22 mouse cellular contexts compared by ENCODE assay signal in genomic region chr12:6168795-6169194, GRCm38 (mm10).
A peak's percentile ranks its signal among the peaks of the same experiment; 100 is the strongest.
DNase-seq lines count a peak whose midpoint lies in the region; ATAC-seq and TF ChIP-seq lines count a peak whose summit lies in the region.
"Had no signal": no experiment of that assay in that cellular context is flagged by ENCODE, and none has a peak within 500 bp of the region (broad histone marks: within the 10 kb centered on the region; RNA-seq: fewer than 3 reads in every experiment).

No protein-coding gene starts in this region.

- H3K27ac ChIP-seq in left cerebral cortex, adult 2 months, result peak overlapping the region; percentile 28; the same call in 1 of the 2 replicates
- H3K27ac ChIP-seq: embryonic facial prominence, embryonic 10.5 days; embryonic facial prominence, embryonic 12.5 days; forebrain, embryonic 13.5 days; forebrain, embryonic 15.5 days had no signal

- DNase-seq in frontal cortex, postnatal 25 days (ENCODE audit: low spot score in 2 of 2), result no peak
- no peak for DNase-seq in left cerebral cortex, adult 2 months (ENCODE audit: extremely low spot score in 1 of 2, low spot score in 2 of 2)
- no peak for DNase-seq in left cerebral cortex, postnatal 36 days (ENCODE audit: low spot score in 2 of 2)
- DNase-seq in c-Kit-positive CD71-positive TER-119-positive erythroid progenitor cells, embryonic 14.5 days (ENCODE audit: low spot score), result no peak
- DNase-seq: adrenal gland, adult 8-10 months; adrenal gland, postnatal 14 days; adrenal gland, postnatal 36 days; B cell, adult 2 months; cerebellum, adult 11-12 months; cerebellum, adult 2 months; cerebellum, adult 9-10 months; cerebellum, postnatal 10 days; cerebellum, postnatal 25 days; forebrain, postnatal 0 days had no signal

- H3K4me3 ChIP-seq in left cerebral cortex, adult 2 months, result no peak overlapping the region
- H3K4me3 ChIP-seq: embryonic facial prominence, embryonic 10.5 days; embryonic facial prominence, embryonic 12.5 days; forebrain, embryonic 13.5 days; forebrain, embryonic 15.5 days had no signal

- intact Hi-C loops in left cerebral cortex, adult 2 months (cut with DNase I), result no loop called here
- intact Hi-C loops in left cerebral cortex, postnatal 36 days (cut with DNase I), result no loop called here

- no peak for TF ChIP-seq CTCF in left cerebral cortex, adult 2 months (IDR thresholded peaks at IDR 0.05)

- ATAC-seq in frontal cortex, adult (ENCODE audit: low TSS enrichment), result peak; percentile 86
- ATAC-seq: activated CD4-positive, CD25-positive, alpha-beta regulatory T cell, adult 4 months; CD4-positive, CD25-positive, alpha-beta regulatory T cell, adult 4 months; forebrain, embryonic 13.5 days; forebrain, embryonic 15.5 days; forebrain, postnatal 0 days; Patski had no signal
